Mouse (Mus musculus) hindbrain, embryonic 14.5 days (tissue): Measurements from ENCODE around the gene Comt. TPM values are rescaled to one million over a fixed set of nuclear protein-coding genes. Genes with fewer than 3 reads are reported as not detected.

Experiments
- ATAC-seq: fragments of 200-750 bp; cut with Nextera tagmentation; 2 replicates; pipeline ENCODE4 v1.8.0; 2017; ENCODE audit warnings: moderate number of reproducible peaks, mild to moderate bottlenecking, moderate TSS enrichment, moderate library complexity; ENCODE audit not compliant: low FRiP score
- DNase-seq: peaks from one replicate; pipeline ENCODE4 v3.0.0-alpha.2; 2015; ENCODE audit warnings: low spot score
- H3K27ac ChIP-seq: fragments of 300-500 bp; sonication (generic); 2 replicates; pipeline ENCODE4 v1.5.1; 2014; ENCODE audit warnings: mild to moderate bottlenecking, moderate library complexity
- H3K27me3 ChIP-seq: fragments of 300-500 bp; sonication (generic); 2 replicates; pipeline ENCODE4 v1.6.1; 2014; ENCODE audit warnings: mild to moderate bottlenecking, low read length, mixed read lengths; ENCODE audit not compliant: control insufficient read depth, insufficient read depth
- H3K36me3 ChIP-seq: fragments of 300-500 bp; sonication (generic); replicated peaks from 2 replicates; pipeline ENCODE4 v1.6.1; 2014; ENCODE audit not compliant: control insufficient read depth, insufficient read depth
- H3K4me1 ChIP-seq: fragments of 300-500 bp; sonication (generic); replicated peaks from 2 replicates; pipeline ENCODE4 v1.6.1; 2014; ENCODE audit warnings: antibody characterized with exemption, low read length, mixed read lengths; ENCODE audit not compliant: control insufficient read depth, insufficient read depth
- H3K4me2 ChIP-seq: fragments of 300-500 bp; sonication (generic); replicated peaks from 2 replicates; pipeline ENCODE4 v1.6.1; 2014; ENCODE audit warnings: mild to moderate bottlenecking, moderate library complexity
- H3K4me3 ChIP-seq: fragments of 300-500 bp; sonication (generic); replicated peaks from 2 replicates; pipeline ENCODE4 v1.5.1; 2014; ENCODE audit warnings: mild to moderate bottlenecking, low read length
- H3K9ac ChIP-seq: fragments of 300-500 bp; sonication (generic); 2 replicates; pipeline ENCODE4 v1.6.1; 2014
- H3K9me3 ChIP-seq: fragments of 300-500 bp; sonication (generic); 2 replicates; pipeline ENCODE4 v1.6.1; 2016; ENCODE audit warnings: low read length; ENCODE audit not compliant: control insufficient read depth
- WGBS: fragments of 180-500 bp; shearing (Covaris S2); extraction: QIAGEN DNeasy Blood & Tissue Kit; methylation state at CpG from one replicate; pipeline ENCODE4 v1.1.7; 2014; 5-methylcytosine and 5-hydroxymethylcytosine counted together
- polyA plus RNA-seq: library from polyadenylated mRNA; unstranded; fragments of >200 nt; fragmentation: Nextera tagmentation; extraction: Ambion mirVana; gene quantifications from 2 replicates; pipeline ENCODE4 v1.2.1, GENCODE M21; 2014

Gene Comt
- polyA plus RNA-seq, 1 experiment from 2014 or later, result 99.4 TPM

- ATAC-seq, result 0 out of 2 replicates have a peak, but pooled peaks have one; percentile 6
- Histone ChIP-seq H3K4me1 (peaks cover 57% of the 10 kb centered on the region), H3K36me3 (peaks cover 43% of the 10 kb centered on the region), H3K27me3 (no peaks in the 10 kb centered on the region), H3K9me3 (no peaks in the 10 kb centered on the region), H3K4me2 (peak overlapping the region; percentile 25; the same call in 1 of the 2 replicates), H3K4me3 (no peak overlapping the region), H3K9ac (no peak overlapping the region; the same call in 1 of the 2 replicates), H3K27ac (peak overlapping the region; percentile 79)
- WGBS, result 21% methylated on average over 6 of the region's 7 CpGs
- peak; percentile 77 for DNase-seq
These were observed 31.0 kb downstream of the Comt start for GRCm38 (mm10) chr16:18395620-18396036.

DNA sequence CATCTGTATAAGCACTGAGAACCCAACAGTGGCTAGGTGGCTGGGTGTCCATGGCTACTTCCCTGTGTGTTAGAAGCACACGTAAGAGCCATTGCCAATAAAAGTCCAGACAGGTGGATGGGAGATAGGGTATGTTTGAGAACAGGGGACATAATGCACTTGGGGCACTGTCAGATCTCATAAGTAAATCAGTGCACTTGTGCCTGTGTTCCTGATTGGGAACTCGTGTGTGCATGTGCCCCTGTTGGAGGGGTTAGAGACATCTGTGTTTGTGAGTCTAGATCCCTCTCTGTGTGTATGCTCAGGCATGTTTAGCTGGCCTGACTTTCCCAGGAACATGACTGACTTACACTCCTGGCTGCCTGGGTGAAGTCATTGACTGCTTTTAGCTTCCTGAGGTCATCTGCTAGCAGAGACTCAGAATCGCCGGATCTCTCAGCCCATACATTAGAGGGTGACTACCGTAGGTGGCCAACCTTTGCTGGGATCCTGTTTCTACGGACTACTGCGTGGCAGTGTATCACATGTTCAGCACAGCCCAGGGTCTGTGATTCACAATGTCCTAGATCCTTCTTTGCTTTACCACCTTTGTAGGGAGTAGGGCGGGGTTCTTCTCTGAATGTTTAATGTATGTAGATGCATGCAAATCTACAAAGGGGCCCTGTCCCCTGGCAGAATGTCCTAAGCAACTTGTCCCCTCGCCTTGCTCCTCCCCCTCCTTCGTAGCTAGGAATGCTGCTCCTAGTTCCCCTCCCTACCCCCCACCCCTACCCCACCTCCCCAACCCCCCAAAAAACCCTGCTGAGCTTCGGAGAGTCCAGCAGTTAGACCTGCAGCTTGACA is 31.7 kb downstream of the Comt start:
- Histone ChIP-seq H3K27me3 (no peaks in the 10 kb centered on the region), H3K9me3 (no peaks in the 10 kb centered on the region), H3K4me1 (peaks cover 50% of the 10 kb centered on the region), H3K36me3 (peaks cover 38% of the 10 kb centered on the region), H3K27ac (peak overlapping the region; percentile 71), H3K9ac (peak overlapping the region; percentile 22), H3K4me3 (no peak overlapping the region), H3K4me2 (peak overlapping the region; percentile 78)
- DNase-seq (no peak), ATAC-seq (0 out of 2 replicates have a peak, but pooled peaks have one; percentile 12)
- 13% methylated on average over 11 of the region's 11 CpGs for WGBS

DNA sequence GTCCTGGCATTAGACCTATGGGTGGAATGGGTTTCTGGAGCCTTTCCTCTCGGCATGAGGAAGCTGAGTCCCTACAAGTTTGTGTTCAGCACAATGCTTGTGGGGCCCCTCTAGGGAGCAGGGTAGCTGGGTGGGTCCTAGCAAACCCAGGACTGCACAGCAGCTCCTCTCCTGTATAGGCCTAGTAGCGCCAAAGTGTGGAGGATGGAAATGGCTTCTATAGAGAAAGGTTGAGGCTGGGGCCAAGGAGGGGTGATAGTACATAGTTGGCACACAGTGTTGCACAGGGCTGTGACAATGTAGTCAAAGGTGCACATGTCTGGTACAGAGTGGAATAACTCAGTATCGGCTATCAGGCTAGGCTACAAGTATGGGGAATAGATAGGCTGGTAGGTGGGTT is 32.6 kb downstream of the Comt start:
- Histone ChIP-seq H3K9ac (peak overlapping the region; percentile 68; the same call in 1 of the 2 replicates), H3K27me3 (no peaks in the 10 kb centered on the region), H3K4me3 (peak overlapping the region; percentile 50; the same call in 1 of the 2 replicates), H3K36me3 (peaks cover 29% of the 10 kb centered on the region), H3K4me1 (peaks cover 41% of the 10 kb centered on the region), H3K9me3 (no peaks in the 10 kb centered on the region), H3K4me2 (peak overlapping the region; percentile 78), H3K27ac (peak overlapping the region; percentile 71; the same call in 1 of the 2 replicates)
- DNase-seq, result no peak
- WGBS, result 55% methylated on average over 3 of the region's 3 CpGs
- no peak for ATAC-seq

DNA sequence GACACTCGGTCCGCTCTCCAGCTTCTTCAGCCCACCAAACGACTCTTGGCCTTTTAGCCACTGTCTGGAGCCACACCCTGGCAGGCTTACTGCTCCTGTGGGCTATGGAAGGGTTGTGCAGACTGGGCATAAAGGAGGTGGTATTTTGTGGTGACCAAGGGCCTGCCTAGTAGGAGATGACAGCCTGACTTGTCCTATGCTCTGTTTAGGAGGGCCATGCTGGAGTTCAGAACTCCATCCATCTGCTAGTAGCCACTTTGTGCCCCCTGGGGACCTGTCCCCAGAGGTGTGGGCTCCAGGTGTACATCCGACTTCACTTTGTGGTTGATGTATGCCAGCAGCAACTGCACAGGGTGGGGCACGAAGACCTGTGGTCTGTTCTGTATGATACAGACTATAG is 33.1 kb downstream of the Comt start:
- Histone ChIP-seq H3K9me3 (no peaks in the 10 kb centered on the region), H3K27me3 (no peaks in the 10 kb centered on the region), H3K4me1 (peaks cover 42% of the 10 kb centered on the region), H3K36me3 (peaks cover 24% of the 10 kb centered on the region), H3K27ac (peak overlapping the region; percentile 85), H3K9ac (peak overlapping the region; percentile 68), H3K4me3 (peak overlapping the region; percentile 50), H3K4me2 (peak overlapping the region; percentile 78)
- no peak for ATAC-seq
- WGBS, result 39% methylated on average over 5 of the region's 5 CpGs
- DNase-seq, result no peak

DNA sequence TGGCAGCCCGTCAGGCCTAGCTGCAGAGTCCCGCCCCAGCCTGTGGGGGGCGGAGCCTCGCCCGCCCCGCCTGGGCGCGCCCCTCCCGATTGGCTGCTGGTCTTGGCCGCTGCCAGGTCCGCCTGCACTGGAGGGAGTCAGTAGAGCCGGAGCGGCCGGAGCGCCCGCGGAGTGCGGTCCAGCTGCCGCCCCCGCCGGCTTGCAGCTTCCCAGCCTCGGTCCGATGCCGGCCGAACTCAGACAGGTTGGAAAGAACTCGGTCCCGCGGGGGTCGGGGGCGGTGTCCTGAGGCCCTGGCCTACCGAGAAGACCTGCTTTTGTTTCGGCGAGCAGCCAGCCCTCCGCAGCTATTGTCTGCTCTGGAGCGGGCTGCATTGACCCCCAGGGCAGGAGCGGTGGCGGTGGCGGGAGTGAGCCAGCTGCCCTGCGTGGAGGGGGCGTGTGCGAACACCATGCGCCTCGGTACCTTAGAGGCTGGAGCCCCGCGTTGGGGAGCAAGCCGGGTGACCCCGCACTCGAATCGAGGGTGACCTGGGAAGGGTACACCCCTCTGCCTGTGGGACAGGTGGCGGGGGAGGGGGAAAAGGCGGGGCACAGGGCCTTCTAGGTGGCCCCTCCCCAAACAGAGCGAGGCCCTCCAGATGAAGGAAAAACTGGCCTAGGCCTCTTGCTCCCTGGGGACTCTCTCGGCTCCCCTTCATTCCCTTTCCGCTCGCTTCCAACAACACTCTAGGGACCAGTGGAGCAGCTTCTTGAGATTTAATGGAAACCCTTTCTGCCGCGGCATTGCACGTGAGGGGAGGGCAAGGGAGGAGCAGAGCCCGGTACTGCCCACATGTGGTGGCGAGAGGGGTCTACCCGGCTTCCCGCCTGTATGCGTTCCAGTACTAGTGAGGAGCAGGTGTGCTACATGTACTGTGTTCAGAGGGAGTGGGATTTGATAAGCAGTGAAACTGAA is 33.9 kb downstream of the Comt start:
- DNase-seq (peak; percentile 81), ATAC-seq (peak; percentile 77)
- H3K4me1 ChIP-seq, result peaks cover 51% of the 10 kb centered on the region
- peak overlapping the region; percentile 68 for H3K9ac ChIP-seq
- H3K4me3 ChIP-seq, result peak overlapping the region; percentile 50
- H3K4me2 ChIP-seq, result peak overlapping the region; percentile 78
- peaks cover 16% of the 10 kb centered on the region for H3K36me3 ChIP-seq
- no peaks in the 10 kb centered on the region for H3K9me3 ChIP-seq
- peak overlapping the region; percentile 85 for H3K27ac ChIP-seq
- under 1% methylated on average over 60 of the region's 63 CpGs for WGBS
- H3K27me3 ChIP-seq, result no peaks in the 10 kb centered on the region

DNA sequence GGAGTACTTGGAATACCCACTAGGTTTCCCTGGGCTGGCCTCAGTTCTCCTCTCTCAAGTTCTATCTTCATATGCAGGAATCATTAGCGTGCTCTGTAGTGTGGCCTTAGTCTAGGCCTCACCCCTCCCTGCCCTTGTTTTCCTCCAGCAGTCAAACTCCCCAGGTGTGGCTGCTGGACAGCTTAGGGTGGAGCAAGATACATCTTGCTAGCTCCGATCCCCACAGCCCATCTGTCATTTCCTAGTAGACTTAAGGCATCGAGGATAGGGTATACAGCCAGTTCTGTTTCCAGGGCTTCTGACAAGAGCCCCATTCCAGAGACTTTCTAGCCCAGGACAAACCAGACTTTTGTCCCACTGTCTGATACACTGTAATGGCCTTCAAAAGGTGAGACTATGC is 34.9 kb downstream of the Comt start:
- 88% methylated on average over 3 of the region's 3 CpGs for WGBS
- Histone ChIP-seq H3K27me3 (no peaks in the 10 kb centered on the region), H3K36me3 (0 out of 2 replicates have a peak, but pooled peaks cover 5% of the 10 kb centered on the region), H3K27ac (no peak overlapping the region), H3K4me1 (peaks cover 59% of the 10 kb centered on the region), H3K4me2 (no peak overlapping the region), H3K9me3 (no peaks in the 10 kb centered on the region), H3K4me3 (peak overlapping the region; percentile 50; the same call in 1 of the 2 replicates), H3K9ac (no peak overlapping the region)
- DNase-seq, result no peak
- ATAC-seq, result no peak

GRCm38 (mm10) chr16:18391127-18391526 is 35.5 kb downstream of the Comt start:
- Histone ChIP-seq H3K27ac (no peak overlapping the region), H3K4me3 (no peak overlapping the region), H3K9ac (no peak overlapping the region), H3K4me2 (no peak overlapping the region), H3K9me3 (no peaks in the 10 kb centered on the region), H3K27me3 (no peaks in the 10 kb centered on the region), H3K36me3 (0 out of 2 replicates have a peak, but pooled peaks cover 4% of the 10 kb centered on the region), H3K4me1 (peaks cover 54% of the 10 kb centered on the region)
- no peak for ATAC-seq
- 99% methylated on average over 3 of the region's 3 CpGs for WGBS
- no peak for DNase-seq

- Histone ChIP-seq H3K9ac (no peak overlapping the region), H3K4me2 (no peak overlapping the region), H3K4me3 (no peak overlapping the region), H3K36me3 (0 out of 2 replicates have a peak, but pooled peaks cover 4% of the 10 kb centered on the region), H3K27ac (no peak overlapping the region), H3K9me3 (no peaks in the 10 kb centered on the region), H3K27me3 (no peaks in the 10 kb centered on the region), H3K4me1 (peaks cover 46% of the 10 kb centered on the region)
- ATAC-seq (no peak), DNase-seq (no peak)
- 79% methylated on average over 6 of the region's 6 CpGs for WGBS
These were observed 36.3 kb downstream of the Comt start for GRCm38 (mm10) chr16:18390399-18390798.
